Mouse (Mus musculus) liver, embryonic 14.5 days (tissue): ENCODE measurements around the gene Sppl2b. TPM values are rescaled to one million over a fixed set of nuclear protein-coding genes. Genes with fewer than 3 reads are reported as not detected.

Source experiments
- ATAC-seq: fragments of 200-750 bp; cut with Nextera tagmentation; 2 replicates; pipeline ENCODE4 v1.8.0; 2017; ENCODE audit warnings: moderate number of reproducible peaks, mild to moderate bottlenecking, moderate library complexity; ENCODE audit not compliant: insufficient read depth
- DNase-seq, 3 experiments: peaks; one replicate each; pipeline ENCODE4 v3.0.0-alpha.2; 2012 to 2013; ENCODE audit warnings: low read depth in 3 of 3, low spot score in 3 of 3
- H3K27ac ChIP-seq: fragments of 300-500 bp; sonication (generic); 2 replicates; pipeline ENCODE4 v1.5.1; 2014; ENCODE audit warnings: moderate library complexity, mild to moderate bottlenecking, control low read depth, inconsistent platforms
- H3K27me3 ChIP-seq: fragments of 300-500 bp; sonication (generic); 2 replicates; pipeline ENCODE4 v1.6.1; 2014; ENCODE audit warnings: mild to moderate bottlenecking, low read length, moderate library complexity; ENCODE audit not compliant: control insufficient read depth, insufficient read depth
- H3K36me3 ChIP-seq: fragments of 300-500 bp; sonication (generic); replicated peaks from 2 replicates; pipeline ENCODE4 v1.6.1; 2014; ENCODE audit warnings: low read depth; ENCODE audit not compliant: control insufficient read depth, insufficient read depth
- H3K4me1 ChIP-seq, 2 experiments: fragments of 200-500 bp in 1 of 2; fragments of 300-500 bp in 1 of 2; sonication (generic) in 1 of 2; replicated peaks; 2 replicates each; pipeline ENCODE4 v1.6.1; 2012 to 2014; ENCODE audit warnings: antibody characterized with exemption in 1 of 2, inconsistent platforms in 1 of 2, low read length in 1 of 2; ENCODE audit not compliant: control insufficient read depth in 2 of 2, insufficient read depth in 2 of 2
- H3K4me2 ChIP-seq: fragments of 300-500 bp; sonication (generic); 2 replicates; pipeline ENCODE4 v1.6.1; 2014; ENCODE audit warnings: low read depth, mild to moderate bottlenecking, control low read depth, moderate library complexity
- H3K4me3 ChIP-seq, 2 experiments: fragments of 200-500 bp in 1 of 2; fragments of 300-500 bp in 1 of 2; sonication (generic) in 1 of 2; 2 replicates each; pipeline ENCODE4 v1.5.1; 2012 to 2014; ENCODE audit warnings: low read depth in 2 of 2, low read length in 2 of 2, mild to moderate bottlenecking in 2 of 2, control low read depth in 1 of 2, inconsistent platforms in 1 of 2, moderate library complexity in 1 of 2; ENCODE audit not compliant: insufficient read depth in 1 of 2
- H3K9ac ChIP-seq: fragments of 300-500 bp; sonication (generic); replicated peaks from 2 replicates; pipeline ENCODE4 v1.6.1; 2014; ENCODE audit warnings: mild to moderate bottlenecking, control low read depth, moderate library complexity
- H3K9me3 ChIP-seq: fragments of 300-500 bp; sonication (generic); 2 replicates; pipeline ENCODE4 v1.6.1; 2016; ENCODE audit warnings: low read length, mixed read lengths; ENCODE audit not compliant: control insufficient read depth
- CTCF ChIP-seq: IDR thresholded peaks from 2 replicates; pipeline ENCODE4 v1.5.1; 2016; ENCODE audit warnings: antibody characterized with exemption, low read depth, control low read depth
- EP300 ChIP-seq: IDR thresholded peaks from 2 replicates; pipeline ENCODE4 v1.6.1; 2016; ENCODE audit warnings: antibody characterized with exemption, low read depth
- WGBS: fragments of 180-500 bp; shearing (Covaris S2); extraction: QIAGEN DNeasy Blood & Tissue Kit; methylation state at CpG from one replicate; pipeline ENCODE4 v1.1.7; 2014; ENCODE audit not compliant: insufficient replicate concordance; 5-methylcytosine and 5-hydroxymethylcytosine counted together
- polyA plus RNA-seq, 2 experiments: library from polyadenylated mRNA; depleted of rRNA in 1 of 2; stranded (reverse) in 1 of 2; unstranded in 1 of 2; fragments of >200 nt; fragmentation: Nextera tagmentation in 1 of 2; extraction: Ambion mirVana in 1 of 2; gene quantifications; 2 replicates each; pipeline versions ENCODE4 v1.2.1 to v1.2.3; 2012 to 2014

Gene Sppl2b
- polyA plus RNA-seq, 2 experiments, result 34.7 to 76.1 TPM

DNA sequence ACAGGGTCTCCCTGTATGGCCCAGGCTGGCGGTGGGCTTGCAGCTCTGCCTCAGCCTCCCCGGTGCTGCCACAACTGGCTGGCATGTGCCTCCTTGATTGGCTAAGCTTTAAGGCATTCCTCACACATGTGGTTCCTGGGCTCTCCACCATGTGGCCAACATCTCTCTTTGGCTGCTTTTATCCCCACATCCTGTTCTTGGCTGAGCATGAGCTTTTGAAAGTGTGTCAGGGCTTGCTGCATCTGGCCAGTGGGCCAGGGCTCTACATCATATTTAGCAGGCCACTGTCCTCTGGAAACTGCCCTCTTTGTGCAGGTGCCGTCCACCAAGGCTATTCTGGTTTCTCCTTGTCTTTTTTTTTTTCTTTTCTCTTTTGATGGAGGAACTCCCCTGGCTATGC, 1.2 kb downstream of the Sppl2b start:
- H3K9ac ChIP-seq, result peak overlapping the region; percentile 99
- peak in 1 of 3 experiments; percentile 46 for DNase-seq
- H3K4me2 ChIP-seq, result peak overlapping the region; percentile 99
- H3K4me1 ChIP-seq, result peaks cover 46 to 51% of the 10 kb centered on the region in 2 experiments
- 31% methylated on average over 3 of the region's 3 CpGs for WGBS
- no peaks in the 10 kb centered on the region for H3K9me3 ChIP-seq
- TF ChIP-seq EP300, result no peak
- TF ChIP-seq CTCF, result peak; percentile 56
- H3K36me3 ChIP-seq, result peaks cover 14% of the 10 kb centered on the region
- H3K27me3 ChIP-seq, result no peaks in the 10 kb centered on the region
- peak overlapping the region; percentile 69 to 100 for H3K4me3 ChIP-seq
- ATAC-seq, result no peak
- H3K27ac ChIP-seq, result peak overlapping the region; percentile 100

DNA sequence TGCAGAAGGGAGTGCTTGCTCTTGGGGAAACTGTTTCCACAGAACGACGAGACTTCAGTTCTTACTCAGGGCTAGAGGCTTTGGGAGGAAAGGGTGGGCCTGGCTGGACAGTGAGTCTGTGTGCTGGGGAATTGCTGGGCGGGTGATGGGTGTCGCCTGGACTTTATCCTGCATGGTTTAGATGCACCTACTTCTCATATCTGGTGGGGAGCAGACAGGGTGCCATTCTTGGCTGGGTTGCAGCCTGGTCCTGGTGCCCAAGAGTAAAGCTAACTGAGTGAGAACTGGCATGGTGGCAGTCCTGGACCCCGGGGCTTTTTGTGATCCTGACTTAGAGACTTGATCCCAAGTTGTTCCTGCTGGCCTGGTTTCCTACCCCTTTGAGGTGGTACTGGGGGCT, 1.8 kb downstream of the Sppl2b start:
- H3K36me3 ChIP-seq, result peaks cover 15% of the 10 kb centered on the region
- peak overlapping the region; percentile 99 for H3K4me2 ChIP-seq
- peak; percentile 34 for ATAC-seq
- no peaks in the 10 kb centered on the region for H3K27me3 ChIP-seq
- peak overlapping the region; percentile 100 for H3K27ac ChIP-seq
- peak overlapping the region; percentile 69 to 100 for H3K4me3 ChIP-seq
- DNase-seq, result peak in 2 of 3 experiments; percentile 57 to 64
- H3K9ac ChIP-seq, result peak overlapping the region; percentile 99
- H3K9me3 ChIP-seq, result no peaks in the 10 kb centered on the region
- TF ChIP-seq CTCF (no peak), EP300 (peak; percentile 55; the same call in 1 of the 2 replicates)
- H3K4me1 ChIP-seq, result peaks cover 52 to 58% of the 10 kb centered on the region in 2 experiments
- WGBS, result 39% methylated on average over 5 of the region's 5 CpGs

DNA sequence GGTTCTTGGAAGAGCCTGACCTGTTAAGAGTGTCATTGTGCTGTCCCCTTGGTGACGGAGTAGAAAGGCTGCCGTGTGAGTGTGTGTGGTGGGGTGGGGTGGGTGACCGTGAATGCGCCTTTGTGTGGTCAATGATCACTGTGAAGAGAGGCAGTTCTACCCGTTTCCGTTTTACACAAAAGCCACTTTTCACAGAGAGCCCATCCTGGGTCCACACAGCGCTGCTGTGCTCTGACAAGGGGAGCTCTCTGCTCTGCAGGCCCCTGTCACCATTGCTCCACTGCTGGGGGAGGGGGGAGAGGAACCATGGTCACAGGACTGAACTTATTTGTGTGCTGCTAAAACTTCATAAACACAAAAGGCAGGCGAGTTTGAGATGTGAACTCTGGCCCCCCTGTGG, 2.3 kb downstream of the Sppl2b start:
- Histone ChIP-seq H3K4me3 (peak overlapping the region; percentile 69 to 100), H3K9ac (peak overlapping the region; percentile 99), H3K4me1 (peaks cover 57 to 62% of the 10 kb centered on the region in 2 experiments), H3K36me3 (peaks cover 16% of the 10 kb centered on the region), H3K27me3 (no peaks in the 10 kb centered on the region), H3K27ac (peak overlapping the region; percentile 100), H3K4me2 (peak overlapping the region; percentile 99), H3K9me3 (no peaks in the 10 kb centered on the region)
- DNase-seq (no peak), ATAC-seq (no peak)
- TF ChIP-seq CTCF (no peak), EP300 (no peak)
- 34% methylated on average over 8 of the region's 8 CpGs for WGBS

DNA sequence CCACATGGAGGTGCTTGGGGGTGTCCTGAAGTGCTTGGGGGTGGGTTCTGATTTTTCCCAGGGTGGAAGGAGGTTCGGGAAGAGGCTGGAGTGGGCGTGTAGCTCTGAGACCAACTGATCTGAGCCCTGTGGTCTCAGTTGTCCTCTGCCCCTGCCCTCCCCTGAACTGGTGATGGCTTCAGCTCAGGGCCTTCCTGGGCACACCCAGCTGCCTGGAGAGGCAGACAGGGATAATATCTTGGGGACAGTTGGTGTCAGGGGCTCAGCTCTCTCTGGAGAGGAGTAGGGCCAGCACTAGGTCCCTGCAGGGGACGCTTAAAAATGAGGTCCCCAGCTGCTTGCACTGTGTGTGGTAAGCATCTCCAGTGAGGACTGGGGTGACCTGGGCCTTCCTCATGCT, 2.8 kb downstream of the Sppl2b start:
- H3K9ac ChIP-seq, result peak overlapping the region; percentile 99
- ATAC-seq, result peak; percentile 74

DNA sequence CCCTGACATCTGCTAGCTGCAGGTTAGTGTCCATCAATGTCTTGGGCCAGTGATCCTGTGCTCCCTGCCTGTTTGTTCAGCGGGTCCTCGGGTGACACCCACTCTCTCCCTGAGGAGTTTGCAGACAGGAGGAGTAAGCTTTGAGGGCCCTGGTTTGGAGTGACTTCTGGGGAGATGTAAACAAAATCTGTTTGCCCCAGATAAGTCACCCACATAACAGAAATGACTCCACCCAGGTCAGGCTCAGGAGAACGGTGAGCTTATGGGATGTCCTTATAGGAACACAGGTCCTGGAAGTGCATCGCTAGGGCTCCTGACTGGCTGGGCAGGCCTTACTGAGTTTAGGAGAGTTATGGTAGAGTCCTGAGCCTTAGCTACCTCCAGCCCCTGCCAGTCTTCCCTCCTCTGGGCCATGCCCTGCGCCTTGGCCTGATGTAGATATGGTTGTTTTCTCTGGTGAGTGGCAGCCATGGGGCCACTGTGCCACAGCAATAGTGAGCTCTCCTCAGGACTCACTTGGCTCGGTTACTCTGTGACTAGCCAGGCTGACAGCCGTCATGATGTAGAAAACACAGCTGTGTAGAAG, 3.4 kb downstream of the Sppl2b start:
- Histone ChIP-seq H3K36me3 (peaks cover 27% of the 10 kb centered on the region), H3K27ac (peak overlapping the region; percentile 100), H3K4me1 (peaks cover 67 to 69% of the 10 kb centered on the region in 2 experiments), H3K27me3 (no peaks in the 10 kb centered on the region), H3K9ac (peak overlapping the region; percentile 99), H3K9me3 (no peaks in the 10 kb centered on the region), H3K4me2 (peak overlapping the region; percentile 99), H3K4me3 (peak overlapping the region; percentile 69 to 100)
- ATAC-seq (peak; percentile 83), DNase-seq (peak; percentile 95 to 97 (median 95))
- no peak for TF ChIP-seq CTCF
- TF ChIP-seq EP300, result peak; percentile 97
- 14% methylated on average over 7 of the region's 7 CpGs for WGBS

More for the DNA sequence above, 2.8 kb downstream of the Sppl2b start:
- Histone ChIP-seq H3K4me1 (peaks cover 62 to 67% of the 10 kb centered on the region in 2 experiments), H3K27me3 (no peaks in the 10 kb centered on the region), H3K4me3 (peak overlapping the region; percentile 69 to 100), H3K4me2 (peak overlapping the region; percentile 99), H3K9me3 (no peaks in the 10 kb centered on the region), H3K36me3 (peaks cover 21% of the 10 kb centered on the region), H3K27ac (peak overlapping the region; percentile 100)
- TF ChIP-seq CTCF (no peak), EP300 (no peak)
- 13% methylated on average over 3 of the region's 3 CpGs for WGBS
- peak in 2 of 3 experiments; percentile 53 to 61 for DNase-seq
